In the genomic region with DNA sequence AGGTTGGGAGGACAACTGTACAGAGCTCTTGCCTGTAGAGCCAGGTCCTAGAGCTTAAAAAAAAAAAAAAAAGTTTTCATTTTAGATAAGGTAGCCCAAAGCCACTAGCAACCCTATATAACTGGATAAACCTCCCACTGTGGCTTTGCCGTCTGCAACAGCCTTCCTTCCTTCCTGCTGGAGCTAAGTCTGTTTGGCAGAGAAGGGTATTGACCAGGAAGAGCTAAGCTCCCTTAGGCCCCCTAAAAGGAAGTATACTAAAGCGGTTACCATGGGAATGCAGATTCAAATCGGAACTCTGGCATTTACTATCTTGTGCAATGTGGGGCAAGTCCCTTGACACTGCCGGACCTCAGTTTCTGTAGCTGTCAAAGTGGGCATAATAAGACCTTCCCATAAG, we compare ENCODE assay signal across 10 mouse cellular contexts. TPM values are rescaled to one million over a fixed set of nuclear protein-coding genes. Genes with fewer than 3 reads are reported as not detected.
DNase-seq lines count a peak whose midpoint lies in the region; ATAC-seq and TF ChIP-seq lines count a peak whose summit lies in the region.
"Had no signal": no experiment of that assay in that cellular context is flagged by ENCODE, and none has a peak within 500 bp of the region (broad histone marks: within the 10 kb centered on the region; RNA-seq: fewer than 3 reads in every experiment).

No protein-coding gene starts in this region.

- no peak overlapping the region for H3K9ac ChIP-seq in liver, adult 2 months (ENCODE audit: low read depth, low read length)
- H3K9ac ChIP-seq in intestine, postnatal 0 days (ENCODE audit: low read depth, low read length): no peak overlapping the region
- no peak overlapping the region for H3K9ac ChIP-seq in forebrain, postnatal 0 days
- H3K9ac ChIP-seq: embryonic facial prominence, embryonic 12.5 days; hindbrain, embryonic 15.5 days had no signal

- no peaks in the 10 kb centered on the region for H3K79me2 ChIP-seq in liver, adult 2 months (ENCODE audit: control insufficient read depth, insufficient read depth, low read length)

- no peak for TF ChIP-seq POLR2A in liver, adult 2 months (IDR thresholded peaks at IDR 0.05; ENCODE audit: extremely low read depth, insufficient read depth, low read length)

- H3K36me3 ChIP-seq in liver, adult 2 months (ENCODE audit: control insufficient read depth, insufficient read depth, low read length): no peaks in the 10 kb centered on the region
- no peaks in the 10 kb centered on the region for H3K36me3 ChIP-seq in intestine, postnatal 0 days (ENCODE audit: control insufficient read depth, insufficient read depth)
- H3K36me3 ChIP-seq in forebrain, postnatal 0 days (ENCODE audit: insufficient read depth): no peaks in the 10 kb centered on the region
- H3K36me3 ChIP-seq: embryonic facial prominence, embryonic 12.5 days; hindbrain, embryonic 15.5 days had no signal

- no peaks in the 10 kb centered on the region for H3K9me3 ChIP-seq in intestine, postnatal 0 days (ENCODE audit: control insufficient read depth)
- no peaks in the 10 kb centered on the region for H3K9me3 ChIP-seq in forebrain, postnatal 0 days (ENCODE audit: low read length)
- H3K9me3 ChIP-seq: embryonic facial prominence, embryonic 12.5 days; hindbrain, embryonic 15.5 days had no signal

- WGBS in liver, adult 2 months: 41% methylated on average over 4 of the region's 4 CpGs
- 14% methylated on average over 4 of the region's 4 CpGs for WGBS in intestine, postnatal 0 days
- WGBS in forebrain, postnatal 0 days: 48% methylated on average over 4 of the region's 4 CpGs

- H3K4me1 ChIP-seq in liver, adult 2 months (ENCODE audit: control insufficient read depth, insufficient read depth, low read length): no peaks in the 10 kb centered on the region
- no peaks in the 10 kb centered on the region for H3K4me1 ChIP-seq in intestine, postnatal 0 days (replicated peaks; ENCODE audit: control insufficient read depth, insufficient read depth, low read length)
- H3K4me1 ChIP-seq in forebrain, postnatal 0 days (ENCODE audit: insufficient read depth): no peaks in the 10 kb centered on the region
- H3K4me1 ChIP-seq: embryonic facial prominence, embryonic 12.5 days had no signal

- no peak for TF ChIP-seq CTCF in liver, adult 2 months (IDR thresholded peaks at IDR 0.05; ENCODE audit: low read depth, low read length)
- no peak for TF ChIP-seq CTCF in intestine, postnatal 0 days (IDR thresholded peaks at IDR 0.05; ENCODE audit: low read depth)
- no peak for TF ChIP-seq CTCF in forebrain, postnatal 0 days (IDR thresholded peaks at IDR 0.05; ENCODE audit: low read depth)

- H3K27ac ChIP-seq in liver, adult 2 months (replicated peaks; ENCODE audit: insufficient read depth, low read depth, low read length): no peak overlapping the region
- no peak overlapping the region for H3K27ac ChIP-seq in intestine, postnatal 0 days (ENCODE audit: low read depth, low read length)
- no peak overlapping the region for H3K27ac ChIP-seq in forebrain, postnatal 0 days (ENCODE audit: low read depth, low read length)
- H3K27ac ChIP-seq: embryonic facial prominence, embryonic 12.5 days; hindbrain, embryonic 15.5 days had no signal

- no peak overlapping the region for H3K4me3 ChIP-seq in liver, adult 2 months (ENCODE audit: insufficient read depth, low read depth, low read length)
- no peak overlapping the region for H3K4me3 ChIP-seq in intestine, postnatal 0 days (ENCODE audit: low read depth, low read length)
- H3K4me3 ChIP-seq in forebrain, postnatal 0 days (ENCODE audit: low read depth, low read length): no peak overlapping the region
- H3K4me3 ChIP-seq: embryonic facial prominence, embryonic 12.5 days; hindbrain, embryonic 15.5 days had no signal

- no peak overlapping the region for H3K4me2 ChIP-seq in intestine, postnatal 0 days (replicated peaks; ENCODE audit: low read depth)
- no peak overlapping the region for H3K4me2 ChIP-seq in forebrain, postnatal 0 days (ENCODE audit: low read depth)
- H3K4me2 ChIP-seq: embryonic facial prominence, embryonic 12.5 days; hindbrain, embryonic 15.5 days had no signal

- DNase-seq in liver, adult 2 months (ENCODE audit: extremely low read depth, low read depth, low spot score): peak; percentile 45
- no peak for DNase-seq in liver
- DNase-seq in brain, adult 2 months (ENCODE audit: low read depth, low spot score): peak; percentile 39
- no peak for DNase-seq in c-Kit-positive CD71-positive TER-119-positive erythroid progenitor cells, embryonic 14.5 days (ENCODE audit: low spot score)
- DNase-seq in forebrain, postnatal 0 days: no peak
- DNase-seq: layer of hippocampus, postnatal 36 days had no signal

- ATAC-seq in intestine, postnatal 0 days: peak; percentile 35; the same call in 1 of the 2 replicates
- ATAC-seq in monocyte, adult 5-6 weeks (replicated peaks; ENCODE audit: insufficient number of reproducible peaks, low FRiP score, low TSS enrichment, poor library complexity, severe bottlenecking): peak; percentile 51
- ATAC-seq in forebrain, postnatal 0 days: no peak

- H3K27me3 ChIP-seq in liver, adult 2 months (ENCODE audit: control insufficient read depth, insufficient read depth, low read length): no peaks in the 10 kb centered on the region
- no peaks in the 10 kb centered on the region for H3K27me3 ChIP-seq in intestine, postnatal 0 days (replicated peaks; ENCODE audit: control insufficient read depth, insufficient read depth, low read length)
- H3K27me3 ChIP-seq in forebrain, postnatal 0 days (ENCODE audit: insufficient read depth, low read length): no peaks in the 10 kb centered on the region
- H3K27me3 ChIP-seq: embryonic facial prominence, embryonic 12.5 days had no signal

RNA-seq across cellular contexts. Expression of gene Gmfg, which starts 5.4 kb away (rescaled TPM):
- 18.4 and 24.4 TPM in 2 replicates for total RNA-seq in liver, adult 2 months (2014; rRNA removed)
- polyA plus RNA-seq in liver, adult 2 months (2012; rRNA removed): 4.0 and 4.6 TPM in 2 replicates
- 33.6 and 35.0 TPM in 2 replicates for polyA plus RNA-seq in intestine, postnatal 0 days (2015; fragmentation: Nextera tagmentation; extraction: Ambion mirVana)
- total RNA-seq in monocyte, adult 5-6 weeks (2017): 496 to 674 TPM (median 637 TPM) in 3 replicates
- total RNA-seq in forebrain, postnatal 0 days (2014; rRNA removed): 2.6 and 3.8 TPM in 2 replicates
- 5.8 and 6.7 TPM in 2 replicates for polyA plus RNA-seq in forebrain, postnatal 0 days (2015; fragmentation: Nextera tagmentation; extraction: Ambion mirVana)

RNA-seq across cellular contexts. Expression of gene Lrfn1, which starts 9.1 kb away (rescaled TPM):
- total RNA-seq in liver, adult 2 months (2014; rRNA removed): 0.18 TPM in 1 of 2 replicates, not detected in the other
- polyA plus RNA-seq in liver, adult 2 months (2012; rRNA removed): 0.70 and 0.71 TPM in 2 replicates
- polyA plus RNA-seq in intestine, postnatal 0 days (2015; fragmentation: Nextera tagmentation; extraction: Ambion mirVana): 0.55 and 0.82 TPM in 2 replicates
- 0.78 to 1.3 TPM in 2 of 3 replicates, not detected in the other for total RNA-seq in monocyte, adult 5-6 weeks (2017)
- total RNA-seq in forebrain, postnatal 0 days (2014; rRNA removed): 57.7 and 88.3 TPM in 2 replicates
- 16.0 and 21.2 TPM in 2 replicates for polyA plus RNA-seq in forebrain, postnatal 0 days (2015; fragmentation: Nextera tagmentation; extraction: Ambion mirVana)

RNA-seq across cellular contexts. Expression of gene Paf1, which starts 49.9 kb away (rescaled TPM):
- 16.1 TPM in 2 replicates for total RNA-seq in liver, adult 2 months (2014; rRNA removed)
- 52.8 and 59.1 TPM in 2 replicates for polyA plus RNA-seq in liver, adult 2 months (2012; rRNA removed)
- polyA plus RNA-seq in intestine, postnatal 0 days (2015; fragmentation: Nextera tagmentation; extraction: Ambion mirVana): 54.6 and 60.6 TPM in 2 replicates
- total RNA-seq in monocyte, adult 5-6 weeks (2017): 162 to 264 TPM (median 189 TPM) in 3 replicates
- total RNA-seq in forebrain, postnatal 0 days (2014; rRNA removed): 74.8 and 80.5 TPM in 2 replicates
- 69.4 and 92.7 TPM in 2 replicates for polyA plus RNA-seq in forebrain, postnatal 0 days (2015; fragmentation: Nextera tagmentation; extraction: Ambion mirVana)

RNA-seq across cellular contexts. Expression of gene Med29, which starts 50.2 kb away (rescaled TPM):
- 13.4 and 17.6 TPM in 2 replicates for total RNA-seq in liver, adult 2 months (2014; rRNA removed)
- polyA plus RNA-seq in liver, adult 2 months (2012; rRNA removed): 49.2 and 50.9 TPM in 2 replicates
- polyA plus RNA-seq in intestine, postnatal 0 days (2015; fragmentation: Nextera tagmentation; extraction: Ambion mirVana): 42.7 and 44.2 TPM in 2 replicates
- 6.9 to 12.3 TPM (median 12.0 TPM) in 3 replicates for total RNA-seq in monocyte, adult 5-6 weeks (2017)
- total RNA-seq in forebrain, postnatal 0 days (2014; rRNA removed): 32.5 and 35.1 TPM in 2 replicates
- 39.2 and 47.6 TPM in 2 replicates for polyA plus RNA-seq in forebrain, postnatal 0 days (2015; fragmentation: Nextera tagmentation; extraction: Ambion mirVana)

Comparison
In these comparisons a context has a peak if more than half of its experiments do, and no peak if none do; other contexts are left out.
1. DNase-seq: peak in liver, adult 2 months (single experiment) and brain, adult 2 months (single experiment); none in liver (single experiment), c-Kit-positive CD71-positive TER-119-positive erythroid progenitor cells, embryonic 14.5 days (single experiment) and forebrain, postnatal 0 days (single experiment).
2. RNA of gene Gmfg, which starts 5.4 kb away (total RNA-seq): 496 to 674 TPM in monocyte, adult 5-6 weeks; 18.4 to 24.4 TPM in liver, adult 2 months and 2.6 to 3.8 TPM in forebrain, postnatal 0 days; every median in the first group is over 10 times any median in the second.
3. RNA of gene Lrfn1, which starts 9.1 kb away (total RNA-seq): 57.7 to 88.3 TPM in forebrain, postnatal 0 days; 0.78 to 1.3 TPM in monocyte, adult 5-6 weeks and 0.18 TPM in liver, adult 2 months; every median in the first group is over 10 times any median in the second.